Mouse (Mus musculus) testis, adult 2 months (tissue): ENCODE measurements around the gene Prss47.

Experiments used
- CTCF ChIP-seq: fragments of 200-500 bp; IDR thresholded peaks from 2 replicates; pipeline ENCODE4 v1.5.1; 2012; ENCODE audit warnings: low read depth, mild to moderate bottlenecking, inconsistent platforms, low read length, moderate library complexity; ENCODE audit not compliant: control insufficient read depth, insufficient read depth, insufficient replicate concordance
- POLR2A ChIP-seq: fragments of 200-500 bp; IDR thresholded peaks from 2 replicates; pipeline ENCODE4 v1.6.1; 2012; ENCODE audit warnings: low read depth, mild to moderate bottlenecking, inconsistent platforms, low read length, moderate library complexity; ENCODE audit not compliant: control insufficient read depth

- TF ChIP-seq CTCF (no peak), POLR2A (no peak)
Observed at GRCm38 (mm10) chr13:65011052-65011738, 41.4 kb downstream of the Prss47 start.
